Mouse (Mus musculus) liver, embryonic 14.5 days (tissue): Measurements from ENCODE around the gene A830018L16Rik.

Experiments used
- CTCF ChIP-seq: IDR thresholded peaks from 2 replicates; pipeline ENCODE4 v1.5.1; 2016; ENCODE audit warnings: antibody characterized with exemption, low read depth, control low read depth
- EP300 ChIP-seq: IDR thresholded peaks from 2 replicates; pipeline ENCODE4 v1.6.1; 2016; ENCODE audit warnings: antibody characterized with exemption, low read depth

DNA sequence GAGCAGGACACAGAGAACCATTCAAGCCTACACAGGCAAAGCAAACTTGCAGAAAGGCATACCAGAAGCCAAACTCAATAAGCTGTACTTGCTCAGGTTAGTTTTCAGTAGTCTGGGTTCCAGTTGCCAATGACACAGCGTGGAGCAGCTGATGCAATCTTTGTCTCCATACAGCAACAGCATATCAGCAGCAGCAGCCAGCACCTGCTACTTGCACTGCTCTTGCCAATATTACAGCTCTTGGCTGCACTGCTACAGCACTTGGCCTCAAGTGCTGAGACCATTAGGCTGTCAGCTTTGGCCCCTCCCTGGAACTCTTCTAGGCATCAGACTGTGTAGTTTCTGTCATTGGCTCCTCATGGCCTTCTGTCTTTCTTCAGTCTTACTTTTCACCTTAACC lies 44.4 kb downstream of the A830018L16Rik start:
- no peak for TF ChIP-seq EP300
- TF ChIP-seq CTCF = no peak
